Mouse (Mus musculus) neural tube, embryonic 12.5 days (tissue): ENCODE results near the gene Rnf13. TPM values are rescaled to one million over a fixed set of nuclear protein-coding genes. Genes with fewer than 3 reads are reported as not detected.
"Not testable (repeated sequence)": the region's sequence is repeated elsewhere in the genome, so short reads cannot be mapped to it uniquely, and the experiment has no call there.

ENCODE experiments used
- ATAC-seq: fragments of 200-750 bp; cut with Nextera tagmentation; 2 replicates; pipeline ENCODE4 v1.8.0; 2017; ENCODE audit warnings: low read depth, mild to moderate bottlenecking, moderate TSS enrichment, moderate library complexity; ENCODE audit not compliant: low FRiP score
- H3K27ac ChIP-seq: fragments of 300-500 bp; sonication (generic); 2 replicates; pipeline ENCODE4 v1.5.1; 2016
- H3K27me3 ChIP-seq: fragments of 300-500 bp; sonication (generic); replicated peaks from 2 replicates; pipeline ENCODE4 v1.6.1; 2016; ENCODE audit warnings: mild to moderate bottlenecking
- H3K36me3 ChIP-seq: fragments of 300-500 bp; sonication (generic); 2 replicates; pipeline ENCODE4 v1.6.1; 2016; ENCODE audit warnings: mild to moderate bottlenecking
- H3K4me1 ChIP-seq: fragments of 300-500 bp; sonication (generic); 2 replicates; pipeline ENCODE4 v1.6.1; 2016
- H3K4me2 ChIP-seq: fragments of 300-500 bp; sonication (generic); replicated peaks from 2 replicates; pipeline ENCODE4 v1.6.1; 2016; ENCODE audit warnings: mild to moderate bottlenecking
- H3K4me3 ChIP-seq: fragments of 300-500 bp; sonication (generic); 2 replicates; pipeline ENCODE4 v1.5.1; 2016
- H3K9ac ChIP-seq: fragments of 300-500 bp; sonication (generic); 2 replicates; pipeline ENCODE4 v1.6.1; 2016; ENCODE audit warnings: mild to moderate bottlenecking
- H3K9me3 ChIP-seq: fragments of 300-500 bp; sonication (generic); 2 replicates; pipeline ENCODE4 v1.6.1; 2016; ENCODE audit warnings: mild to moderate bottlenecking
- WGBS: fragments of 180-500 bp; shearing (Covaris S2); methylation state at CpG from one replicate; pipeline ENCODE4 v1.1.7; 2016; 5-methylcytosine and 5-hydroxymethylcytosine counted together
- polyA plus RNA-seq: library from polyadenylated mRNA; unstranded; fragments of >200 nt; fragmentation: Nextera tagmentation; extraction: Ambion mirVana; gene quantifications from 2 replicates; pipeline ENCODE4 v1.2.1, GENCODE M21; 2016

The Rnf13 gene
- polyA plus RNA-seq, 1 experiment from 2014 or later = 55.0 TPM

DNA sequence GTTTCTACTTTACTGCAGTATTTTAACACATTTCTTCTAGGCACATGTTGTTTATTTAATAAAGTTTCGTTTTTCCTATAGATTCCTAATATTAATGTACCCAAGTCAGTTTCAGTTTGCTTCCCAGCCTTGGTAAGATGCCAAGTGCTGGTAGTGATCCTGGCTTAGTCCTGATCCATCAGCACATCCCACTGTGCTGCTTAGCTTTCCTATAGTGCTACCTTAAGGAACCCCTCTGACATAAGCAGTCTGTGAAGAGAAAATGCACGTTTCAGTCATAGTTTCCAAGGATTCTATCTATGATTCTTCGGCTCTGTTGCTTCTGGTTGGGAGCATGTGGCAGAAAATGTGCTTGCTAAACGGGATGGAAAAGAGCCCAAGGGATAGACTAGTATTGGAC is 52.6 kb downstream of the Rnf13 start:
- Histone ChIP-seq H3K27ac (no peak overlapping the region), H3K4me1 (no peaks in the 10 kb centered on the region), H3K36me3 (no peaks in the 10 kb centered on the region), H3K9me3 (no peaks in the 10 kb centered on the region), H3K4me3 (no peak overlapping the region), H3K9ac (no peak overlapping the region), H3K4me2 (no peak overlapping the region), H3K27me3 (no peaks in the 10 kb centered on the region)
- WGBS = 89% methylated on average over 4 of the region's 4 CpGs
- ATAC-seq = no peak

DNA sequence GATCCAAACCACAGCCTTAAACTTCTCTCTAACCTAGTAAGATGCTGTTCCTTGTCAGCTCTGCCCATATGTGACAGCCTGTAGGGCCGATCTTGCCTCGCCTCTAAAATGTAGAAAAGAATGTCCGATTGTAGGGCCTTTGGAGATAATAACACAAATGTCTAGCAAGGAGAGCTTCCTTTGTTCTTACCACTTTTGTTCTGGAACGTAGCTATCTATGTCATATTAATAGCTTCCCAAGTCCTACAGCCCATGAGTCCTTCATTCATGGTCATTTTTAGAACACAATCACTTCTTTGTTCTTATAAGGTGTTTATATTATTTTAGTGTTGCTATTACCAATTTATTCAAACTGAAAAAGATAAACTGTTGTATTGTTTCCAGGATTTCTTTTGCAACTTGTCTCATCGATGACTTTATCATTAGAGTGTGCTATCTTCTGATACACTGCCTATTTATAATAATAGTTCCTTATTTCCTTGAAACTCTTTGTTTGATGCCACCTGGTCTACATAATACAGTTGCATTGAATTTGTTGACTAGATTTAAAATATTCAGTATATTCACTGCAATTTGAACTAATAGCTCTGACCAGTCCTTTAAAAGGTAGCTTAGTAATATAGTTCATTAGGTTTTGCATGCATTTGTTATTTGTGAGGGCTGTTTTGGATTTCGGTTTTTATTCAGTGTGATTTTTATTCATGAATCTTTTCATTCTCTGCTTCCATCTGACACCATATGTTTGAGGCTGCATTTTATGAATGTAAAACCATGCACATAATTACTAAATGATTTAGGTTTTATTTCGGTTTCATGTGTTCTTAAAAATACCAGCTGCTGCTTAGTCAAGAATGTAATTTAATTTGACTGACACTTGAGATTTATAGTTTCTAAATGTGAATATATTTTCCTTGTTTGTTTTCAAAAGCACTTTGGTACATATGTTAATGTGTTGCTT is 53.4 kb downstream of the Rnf13 start:
- Histone ChIP-seq H3K9ac (no peak overlapping the region), H3K36me3 (no peaks in the 10 kb centered on the region), H3K4me1 (no peaks in the 10 kb centered on the region), H3K27me3 (no peaks in the 10 kb centered on the region), H3K27ac (no peak overlapping the region), H3K4me3 (no peak overlapping the region), H3K4me2 (no peak overlapping the region), H3K9me3 (no peaks in the 10 kb centered on the region)
- 77% methylated on average over 7 of the region's 7 CpGs for WGBS
- no peak for ATAC-seq

DNA sequence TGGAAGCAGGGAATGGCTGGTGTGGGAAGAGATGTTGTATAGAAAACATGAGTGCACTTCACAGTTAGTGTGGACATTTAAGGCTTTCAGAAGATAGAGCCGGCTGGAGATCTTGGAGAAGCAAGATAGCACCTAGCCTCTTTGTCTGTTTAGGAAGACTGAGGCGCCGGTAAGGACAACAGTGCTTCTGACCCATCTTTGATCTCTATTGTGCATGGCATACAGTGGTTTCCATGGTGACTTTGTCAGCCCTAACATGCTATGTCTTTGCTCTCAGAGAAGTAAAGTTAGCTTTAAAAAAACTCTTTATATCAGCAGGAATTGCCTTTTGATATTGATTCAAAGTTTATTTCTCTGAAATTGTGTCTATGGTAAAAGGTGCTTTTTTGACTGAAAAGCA is 55.2 kb downstream of the Rnf13 start:
- ATAC-seq = no peak
- Histone ChIP-seq H3K27ac (no peak overlapping the region), H3K9ac (no peak overlapping the region), H3K4me1 (no peaks in the 10 kb centered on the region), H3K36me3 (no peaks in the 10 kb centered on the region), H3K27me3 (no peaks in the 10 kb centered on the region), H3K4me3 (no peak overlapping the region), H3K4me2 (no peak overlapping the region), H3K9me3 (no peaks in the 10 kb centered on the region)
- WGBS = 56% methylated on average over 3 of the region's 3 CpGs

DNA sequence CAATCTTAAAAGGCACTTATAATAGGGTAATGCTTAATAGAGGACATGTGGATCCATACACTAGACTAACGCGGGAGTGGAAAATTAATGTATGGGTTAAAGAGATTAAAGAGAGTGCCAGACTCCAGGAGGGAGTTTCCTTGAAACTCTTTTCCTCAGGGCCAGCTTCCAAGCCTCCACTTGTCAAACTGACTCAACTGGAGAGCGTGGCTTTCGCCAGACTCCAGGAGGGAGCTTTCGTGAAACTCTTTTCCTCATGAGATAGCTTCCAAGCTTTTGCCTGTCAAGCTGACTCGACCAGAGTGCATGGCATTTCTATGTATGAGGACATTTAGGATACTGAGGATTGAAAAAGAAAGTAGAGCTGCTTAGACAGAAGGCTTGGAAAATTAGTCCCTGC is 59.2 kb downstream of the Rnf13 start:
- H3K4me3 ChIP-seq, H3K36me3 ChIP-seq, H3K27me3 ChIP-seq, H3K9ac ChIP-seq, H3K27ac ChIP-seq, H3K4me1 ChIP-seq, H3K4me2 ChIP-seq, H3K9me3 ChIP-seq, ATAC-seq: not testable (repeated sequence)
- WGBS = 86% methylated on average over 6 of the region's 6 CpGs

DNA sequence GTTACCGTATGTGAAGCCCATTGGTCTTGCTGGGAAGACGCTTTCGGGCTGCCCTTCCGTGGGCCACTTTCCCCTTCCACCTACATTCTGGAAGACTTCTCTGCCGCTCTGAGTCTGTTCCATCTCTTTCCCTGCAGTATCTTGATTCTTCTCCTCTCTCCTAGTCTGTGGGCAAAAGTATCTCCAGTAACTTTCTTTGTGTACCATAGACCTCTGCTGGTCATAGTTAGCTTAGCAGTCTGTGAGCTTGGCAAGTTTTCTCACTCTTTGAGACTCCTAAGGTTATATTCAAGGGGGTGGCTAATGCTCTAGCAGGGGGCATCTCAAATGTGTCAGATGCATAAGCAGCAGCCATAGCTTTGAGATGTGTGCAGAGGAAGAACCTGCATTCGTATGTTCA is 79.6 kb downstream of the Rnf13 start:
- H3K4me3 ChIP-seq = no peak overlapping the region
- H3K9me3 ChIP-seq = no peaks in the 10 kb centered on the region
- H3K4me2 ChIP-seq = no peak overlapping the region
- 87% methylated on average over 6 of the region's 6 CpGs for WGBS
- H3K27ac ChIP-seq = no peak overlapping the region
- no peaks in the 10 kb centered on the region for H3K27me3 ChIP-seq
- no peak for ATAC-seq
- no peaks in the 10 kb centered on the region for H3K36me3 ChIP-seq
- no peaks in the 10 kb centered on the region for H3K4me1 ChIP-seq
- H3K9ac ChIP-seq = no peak overlapping the region

DNA sequence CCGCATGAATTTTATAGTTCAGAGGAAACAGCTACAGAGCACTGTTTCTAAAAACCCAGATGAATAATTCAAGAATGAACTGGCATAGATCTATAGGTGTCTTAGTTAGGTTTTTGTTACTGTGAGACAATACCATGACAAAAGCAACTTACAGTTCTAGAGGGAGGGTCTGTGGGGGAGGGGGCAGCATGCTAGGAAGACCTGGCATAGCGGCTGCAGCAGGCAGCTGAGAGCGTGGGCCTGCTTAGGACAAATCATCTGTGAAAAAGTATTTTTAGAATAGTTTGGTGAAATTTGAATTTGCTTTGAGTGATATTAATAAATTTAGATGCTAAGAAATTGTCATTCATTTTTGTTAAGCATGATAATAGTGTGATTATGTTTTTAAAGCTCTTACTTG is 90.0 kb downstream of the Rnf13 start:
- 84% methylated on average over 3 of the region's 3 CpGs for WGBS
- Histone ChIP-seq H3K4me2 (no peak overlapping the region), H3K4me1 (no peaks in the 10 kb centered on the region), H3K9me3 (no peaks in the 10 kb centered on the region), H3K27ac (no peak overlapping the region), H3K4me3 (no peak overlapping the region), H3K27me3 (no peaks in the 10 kb centered on the region), H3K36me3 (0 out of 2 replicates have a peak, but pooled peaks cover 6% of the 10 kb centered on the region), H3K9ac (no peak overlapping the region)
- ATAC-seq = no peak

DNA sequence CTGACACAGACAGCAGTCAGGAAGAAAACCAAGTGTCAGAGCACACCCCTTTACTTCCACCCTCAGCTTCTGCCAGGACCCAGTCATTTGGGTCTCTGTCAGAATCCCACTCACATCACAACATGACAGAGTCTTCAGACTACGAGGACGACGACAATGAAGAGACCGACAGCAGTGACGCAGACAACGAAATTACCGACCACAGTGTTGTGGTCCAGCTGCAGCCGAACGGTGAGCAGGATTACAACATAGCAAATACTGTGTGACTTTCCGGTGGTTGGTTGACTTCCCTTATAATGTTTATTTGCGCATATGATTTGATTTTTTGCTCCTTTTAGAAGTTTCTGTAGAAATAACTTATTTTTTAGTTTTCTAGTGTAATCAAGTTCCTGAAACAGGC is 97.7 kb downstream of the Rnf13 start:
- H3K4me2 ChIP-seq = no peak overlapping the region
- H3K27ac ChIP-seq = no peak overlapping the region
- 93% methylated on average over 11 of the region's 11 CpGs for WGBS
- peaks cover 11% of the 10 kb centered on the region; the same call in 1 of the 2 replicates for H3K36me3 ChIP-seq
- no peak overlapping the region for H3K4me3 ChIP-seq
- no peaks in the 10 kb centered on the region for H3K4me1 ChIP-seq
- no peaks in the 10 kb centered on the region for H3K9me3 ChIP-seq
- no peak overlapping the region for H3K9ac ChIP-seq
- H3K27me3 ChIP-seq = no peaks in the 10 kb centered on the region
- ATAC-seq = no peak

DNA sequence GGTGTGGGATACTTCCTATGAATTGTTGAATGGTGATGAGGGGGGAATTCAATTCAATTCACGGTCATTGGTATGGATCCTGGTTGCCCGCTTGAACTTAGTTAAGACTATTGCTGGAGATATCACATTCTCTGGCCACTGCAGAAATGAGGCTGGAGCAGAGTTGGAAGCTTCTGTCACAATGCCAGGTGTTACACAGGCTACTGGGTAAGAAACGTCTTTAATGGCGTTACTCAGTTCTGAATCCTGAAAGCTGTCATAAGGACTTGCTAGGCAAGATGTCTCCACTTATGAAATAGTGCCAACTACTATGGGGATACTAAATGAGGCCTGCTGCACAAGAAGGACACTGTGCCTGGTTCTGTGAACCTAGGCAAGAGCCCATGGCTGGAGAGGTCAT is 101.0 kb downstream of the Rnf13 start:
- peaks cover 18% of the 10 kb centered on the region; the same call in 1 of the 2 replicates for H3K36me3 ChIP-seq
- WGBS = 94% methylated on average over 4 of the region's 4 CpGs
- no peaks in the 10 kb centered on the region for H3K4me1 ChIP-seq
- no peak overlapping the region for H3K4me2 ChIP-seq
- H3K4me3 ChIP-seq = no peak overlapping the region
- no peaks in the 10 kb centered on the region for H3K9me3 ChIP-seq
- no peaks in the 10 kb centered on the region for H3K27me3 ChIP-seq
- no peak overlapping the region for H3K27ac ChIP-seq
- no peak overlapping the region for H3K9ac ChIP-seq
- no peak for ATAC-seq

DNA sequence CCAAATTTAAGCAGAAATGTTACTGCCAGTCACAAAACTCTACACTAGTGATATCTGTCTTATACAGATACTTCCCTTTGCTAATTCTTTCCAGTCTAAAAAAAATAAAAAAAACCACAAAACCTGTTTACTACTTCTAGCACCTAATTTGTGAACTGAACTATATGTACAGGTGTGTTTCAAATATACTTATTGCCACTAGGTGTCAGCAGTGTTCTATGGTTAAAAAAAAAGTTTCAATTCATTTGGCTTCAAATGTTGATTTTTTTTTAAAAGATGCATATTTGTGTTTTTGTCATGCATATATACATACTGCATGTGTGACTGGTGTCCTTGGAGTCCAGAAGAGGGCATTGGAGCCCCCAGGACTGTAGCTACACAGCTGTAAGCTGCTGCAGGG is 107.9 kb downstream of the Rnf13 start:
- no peak for ATAC-seq
- peaks cover 28% of the 10 kb centered on the region for H3K36me3 ChIP-seq
- H3K27ac ChIP-seq = no peak overlapping the region
- no peak overlapping the region for H3K4me2 ChIP-seq
- no peak overlapping the region for H3K9ac ChIP-seq
- peaks cover 8% of the 10 kb centered on the region for H3K4me1 ChIP-seq
- H3K9me3 ChIP-seq = no peaks in the 10 kb centered on the region
- H3K4me3 ChIP-seq = no peak overlapping the region
- no peaks in the 10 kb centered on the region for H3K27me3 ChIP-seq

DNA sequence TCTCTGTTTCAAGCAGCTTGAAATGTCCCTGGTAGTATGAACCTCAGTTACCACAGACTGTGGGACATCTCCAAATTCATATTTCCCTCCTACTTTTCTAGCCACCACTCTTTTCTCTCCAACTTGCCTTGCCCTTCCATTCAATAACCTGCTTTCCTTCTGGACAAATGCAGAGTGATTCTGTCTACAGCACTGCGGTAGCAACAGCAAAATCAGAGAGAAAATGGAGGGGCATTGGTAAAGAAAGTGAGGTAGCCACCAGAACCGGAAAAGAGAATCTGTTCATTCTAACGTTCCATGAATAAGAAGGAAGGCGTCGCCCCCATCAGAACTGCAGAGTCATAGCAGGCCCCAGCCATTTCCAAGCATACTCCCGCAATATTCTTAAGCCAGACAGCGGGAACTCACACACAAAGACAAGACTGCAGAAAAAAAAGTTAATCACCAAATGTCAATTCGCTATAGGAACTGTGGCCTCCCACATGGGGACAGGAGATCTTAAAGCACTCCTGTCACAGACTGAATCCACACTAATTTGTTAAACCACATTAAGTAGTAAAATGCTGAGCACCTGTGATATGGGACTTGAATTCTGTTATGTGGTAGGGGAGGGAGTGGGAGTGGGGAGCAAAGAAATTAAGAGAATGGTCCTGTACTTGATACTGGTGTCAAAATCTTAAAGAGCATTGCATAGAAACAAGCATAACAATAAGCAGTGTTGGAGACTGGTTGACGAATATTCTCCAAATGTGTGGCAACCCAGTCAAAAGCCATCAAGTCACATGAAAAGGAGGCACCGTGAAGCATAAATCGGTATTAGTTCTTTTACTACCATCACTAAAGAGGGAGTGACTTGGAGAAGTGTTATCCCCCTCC is 110.2 kb downstream of the Rnf13 start:
- H3K4me1 ChIP-seq = peaks cover 8% of the 10 kb centered on the region
- peaks cover 22% of the 10 kb centered on the region for H3K36me3 ChIP-seq
- 9% methylated on average over 11 of the region's 11 CpGs for WGBS
- H3K27ac ChIP-seq = peak overlapping the region; percentile 99
- H3K4me3 ChIP-seq = peak overlapping the region; percentile 95
- ATAC-seq = no peak
- H3K4me2 ChIP-seq = peak overlapping the region; percentile 78
- no peaks in the 10 kb centered on the region for H3K27me3 ChIP-seq
- H3K9me3 ChIP-seq = no peaks in the 10 kb centered on the region
- H3K9ac ChIP-seq = peak overlapping the region; percentile 94

DNA sequence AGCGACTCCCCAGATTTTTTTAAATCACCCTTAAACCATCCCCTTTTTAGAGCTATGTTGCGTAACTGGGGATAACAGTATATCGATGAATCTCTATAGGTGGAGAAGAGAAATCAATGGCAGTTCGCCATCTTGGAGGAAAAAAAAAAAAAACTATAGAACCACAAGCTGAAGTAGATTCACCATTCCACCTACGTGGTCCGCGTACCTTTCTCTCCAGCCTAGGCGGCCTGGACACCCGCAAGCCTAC is 110.7 kb downstream of the Rnf13 start:
- Histone ChIP-seq H3K27me3 (no peaks in the 10 kb centered on the region), H3K4me1 (peaks cover 8% of the 10 kb centered on the region), H3K4me2 (peak overlapping the region; percentile 78), H3K27ac (peak overlapping the region; percentile 99), H3K36me3 (peaks cover 22% of the 10 kb centered on the region), H3K9me3 (no peaks in the 10 kb centered on the region), H3K4me3 (peak overlapping the region; percentile 95), H3K9ac (peak overlapping the region; percentile 94)
- WGBS = under 1% methylated on average over 9 of the region's 9 CpGs
- ATAC-seq = no peak

DNA sequence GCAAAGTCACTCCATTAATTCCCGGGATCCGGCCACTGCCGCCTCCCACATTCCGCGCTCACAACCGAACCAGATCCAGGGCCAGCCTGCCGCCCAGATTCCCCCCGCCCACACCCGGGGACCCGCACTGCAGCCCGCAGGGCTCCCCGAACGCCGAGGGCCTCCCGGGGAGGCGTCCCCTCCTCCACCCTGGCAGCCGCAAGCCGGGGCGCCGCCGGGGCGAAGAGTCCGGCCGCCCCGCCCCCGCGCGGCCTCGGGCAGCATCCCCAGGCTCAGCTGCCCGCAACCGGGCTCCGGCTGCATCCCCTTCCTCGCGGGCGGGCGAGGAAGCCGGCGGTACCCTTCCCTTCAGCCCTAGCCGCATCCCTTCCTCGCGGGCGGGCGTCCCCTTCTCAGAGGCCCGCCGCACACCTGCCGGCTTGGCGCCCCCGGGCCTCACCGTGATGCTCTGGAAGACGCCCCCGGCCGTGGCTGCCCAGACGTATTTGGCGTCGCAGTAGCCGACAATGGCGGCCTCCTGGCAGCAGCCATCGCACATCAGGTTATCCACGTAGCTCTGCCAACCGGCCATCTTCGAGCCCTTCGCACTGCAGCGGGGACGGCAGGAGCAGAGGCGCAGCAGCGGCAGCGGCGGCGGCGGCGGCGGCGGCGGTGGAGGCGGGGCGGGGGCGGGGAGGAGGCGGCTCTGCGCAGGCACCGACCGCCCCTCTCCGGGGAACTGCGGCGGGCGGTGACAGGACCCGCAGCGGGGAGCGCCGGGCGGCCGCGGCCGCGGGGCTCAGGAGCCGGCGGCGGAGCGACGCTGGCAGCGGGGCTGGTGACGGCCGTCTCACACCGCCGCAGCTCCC is 111.3 kb downstream of the Rnf13 start:
- Histone ChIP-seq H3K4me3 (peak overlapping the region; percentile 95), H3K9me3 (no peaks in the 10 kb centered on the region), H3K4me1 (peaks cover 8% of the 10 kb centered on the region), H3K27ac (peak overlapping the region; percentile 99), H3K9ac (peak overlapping the region; percentile 94), H3K4me2 (peak overlapping the region; percentile 78), H3K36me3 (peaks cover 19% of the 10 kb centered on the region), H3K27me3 (no peaks in the 10 kb centered on the region)
- peak; percentile 84 for ATAC-seq
- under 1% methylated on average over 82 of the region's 104 CpGs for WGBS
